Mouse (Mus musculus): Measurements from ENCODE around the gene Hnrnpa1.
A peak's percentile ranks its signal among the peaks of the same experiment; 100 is the strongest.

DNA sequence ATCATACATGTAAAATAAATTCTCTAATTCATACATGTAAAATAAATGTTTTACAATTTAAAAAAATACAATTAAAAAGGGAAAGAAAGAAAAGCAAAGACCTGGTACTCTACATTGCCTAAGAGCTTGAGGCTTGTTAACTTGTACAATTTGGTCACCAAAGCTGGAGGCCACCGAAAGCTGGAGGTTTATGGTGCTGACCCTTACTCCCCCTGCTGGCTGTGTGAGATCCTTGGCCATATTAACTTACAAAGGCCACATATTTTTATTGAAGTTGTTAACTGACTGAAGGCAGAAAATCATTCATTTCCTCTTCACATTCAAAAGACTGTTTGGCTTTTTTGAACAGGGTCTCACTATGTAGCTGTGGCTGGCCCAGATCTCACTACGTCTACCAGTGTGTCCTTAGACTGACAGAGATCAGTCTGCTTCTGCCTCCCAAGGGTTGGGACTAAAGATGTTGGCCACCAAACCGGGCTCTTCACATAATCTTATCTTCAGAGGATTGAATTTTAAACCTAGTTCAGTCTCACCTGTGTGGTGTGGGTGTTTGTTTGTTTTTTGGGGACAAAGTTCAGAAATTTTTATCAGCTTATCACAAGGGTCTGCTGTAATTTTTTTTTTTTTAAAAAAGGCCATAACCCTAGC is 40.7 kb downstream of the Hnrnpa1 start:
- TF ChIP-seq POLR2A (IDR thresholded peaks at IDR 0.05; ENCODE audit: extremely low read depth, insufficient read depth, low read length) (no peak), CTCF (IDR thresholded peaks at IDR 0.05; ENCODE audit: extremely low read depth, insufficient read depth, low read length) (peak; percentile 30; the same call in 1 of the 2 replicates)
